Mouse (Mus musculus): ENCODE data around the gene Tmcc2. TPM values are rescaled to one million over a fixed set of nuclear protein-coding genes. Genes with fewer than 3 reads are reported as not detected.

Gene Tmcc2
- total and polyA plus RNA-seq, 3 experiments, result 0.14 to 0.34 TPM; not detected in 1

DNA sequence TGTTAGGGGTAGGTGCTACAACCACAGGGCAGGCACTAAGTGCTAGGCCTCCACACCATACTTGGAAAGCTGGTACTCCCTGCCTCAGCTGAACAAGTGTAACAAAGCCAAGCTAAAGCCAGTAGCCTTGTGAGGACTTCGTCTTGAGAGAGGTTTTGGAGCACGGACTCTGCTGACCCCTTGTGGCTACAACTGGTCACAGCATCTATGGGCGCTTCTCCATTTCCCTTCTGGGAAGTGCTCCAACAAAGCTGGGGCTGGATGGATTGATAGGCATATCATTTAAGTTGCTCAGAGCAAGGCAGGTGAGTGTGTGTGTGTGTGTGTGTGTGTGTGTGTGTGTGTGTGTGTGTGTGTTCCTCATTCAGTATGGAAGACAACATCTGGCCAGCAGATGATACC, 35.2 kb downstream of the Tmcc2 start (continued):
- TF ChIP-seq IRF4 (IDR thresholded peaks at IDR 0.05; ENCODE audit: low read depth, low read length) (peak; percentile 44; the same call in 1 of the 2 replicates), CTCF (conservative IDR thresholded peaks at IDR 0.05 in 1 of 2, IDR thresholded peaks at IDR 0.05 in 1 of 2; ENCODE audit: low read depth in 2 of 2, low read length in 2 of 2) (peak; percentile 94 to 99), PAX5 (IDR thresholded peaks at IDR 0.05; ENCODE audit: low read length) (no peak)

GRCm38 (mm10) chr1:132355162-132355601, 35.9 kb downstream of the Tmcc2 start:
- H3K27ac ChIP-seq (ENCODE audit: insufficient read depth, low read depth), result no peak overlapping the region
- H3K27me3 ChIP-seq (replicated peaks), result no peaks in the 10 kb centered on the region
- dilution Hi-C loops (cut with MboI; ENCODE audit: extremely low pct_ligation_motif_present, extremely low pct_unique_long_range_greater_than_20kb, low sequenced_read_pairs) (no loop called here), in situ Hi-C loops (cut with MboI; ENCODE audit: low pct_ligation_motif_present, low pct_unique_long_range_greater_than_20kb, low sequenced_read_pairs) (no loop called here)
- H3K9ac ChIP-seq (ENCODE audit: insufficient read depth, low read depth), result no peak overlapping the region
- H3K4me2 ChIP-seq (ENCODE audit: insufficient read depth, low read depth, poor library complexity, severe bottlenecking), result no peak overlapping the region
- no peaks in the 10 kb centered on the region for H3K79me2 ChIP-seq (replicated peaks; ENCODE audit: control insufficient read depth, extremely low read depth, insufficient read depth, poor library complexity, severe bottlenecking)
- H3K9me3 ChIP-seq (replicated peaks; ENCODE audit: low read length), result peaks cover 9% of the 10 kb centered on the region
- DNase-seq (ENCODE audit: extremely low read depth), result no peak
- TF ChIP-seq NRF1 (IDR thresholded peaks at IDR 0.05; ENCODE audit: low read depth, low read length), result no peak
- TF ChIP-seq PAX5 (IDR thresholded peaks at IDR 0.05; ENCODE audit: low read length), result no peak
- no peak for TF ChIP-seq KAT2A (IDR thresholded peaks at IDR 0.05; ENCODE audit: insufficient replicate concordance, low read length)
- TF ChIP-seq MYC (IDR thresholded peaks at IDR 0.05; ENCODE audit: low read depth, low read length), result no peak
- no peak for TF ChIP-seq ETS1 (conservative IDR thresholded peaks at IDR 0.05; ENCODE audit: low read depth, low read length)
- no peak for TF ChIP-seq USF2 (conservative IDR thresholded peaks at IDR 0.05; ENCODE audit: low read depth, low read length)
- TF ChIP-seq JUND (conservative IDR thresholded peaks at IDR 0.05; ENCODE audit: low read depth, low read length), result no peak
- no peak for TF ChIP-seq E2F4 (IDR thresholded peaks at IDR 0.05; ENCODE audit: insufficient replicate concordance, low read depth, low read length)
- no peak for TF ChIP-seq SIN3A (IDR thresholded peaks at IDR 0.05; ENCODE audit: low read length)
- TF ChIP-seq EP300 (IDR thresholded peaks at IDR 0.05; ENCODE audit: low read length), result no peak
- TF ChIP-seq POLR2A (IDR thresholded peaks at IDR 0.05; ENCODE audit: low read depth, low read length), result no peak
- no peak for TF ChIP-seq ZNF384 (IDR thresholded peaks at IDR 0.05; ENCODE audit: low read depth, low read length)
- no peak for TF ChIP-seq IRF4 (IDR thresholded peaks at IDR 0.05; ENCODE audit: low read depth, low read length)
- TF ChIP-seq RCOR1 (conservative IDR thresholded peaks at IDR 0.05; ENCODE audit: low read depth, low read length), result no peak
- H3K4me3 ChIP-seq (replicated peaks in 1 of 3; ENCODE audit: low read depth in 2 of 3, low read length in 2 of 3, poor library complexity in 1 of 3), result no peak overlapping the region
- no peaks in the 10 kb centered on the region; a peak in 1 of 4 replicates for H3K4me1 ChIP-seq (ENCODE audit: control insufficient read depth in 1 of 2, insufficient read depth in 2 of 2)
- peaks cover 0 to 23% of the 10 kb centered on the region in 2 experiments for H3K36me3 ChIP-seq (replicated peaks in 1 of 2; ENCODE audit: control insufficient read depth in 1 of 2, insufficient read depth in 1 of 2, low read length in 1 of 2)

- Histone ChIP-seq H3K4me3 (replicated peaks in 1 of 3; ENCODE audit: low read depth in 2 of 3, low read length in 2 of 3, poor library complexity in 1 of 3) (no peak overlapping the region), H3K27me3 (replicated peaks) (no peaks in the 10 kb centered on the region), H3K36me3 (replicated peaks in 1 of 2; ENCODE audit: control insufficient read depth in 1 of 2, insufficient read depth in 1 of 2, low read length in 1 of 2) (peaks cover 0 to 26% of the 10 kb centered on the region in 2 experiments), H3K9me3 (replicated peaks; ENCODE audit: low read length) (peaks cover 12% of the 10 kb centered on the region), H3K27ac (ENCODE audit: insufficient read depth, low read depth) (no peak overlapping the region), H3K9ac (ENCODE audit: insufficient read depth, low read depth) (no peak overlapping the region), H3K4me2 (ENCODE audit: insufficient read depth, low read depth, poor library complexity, severe bottlenecking) (no peak overlapping the region), H3K4me1 (ENCODE audit: control insufficient read depth in 1 of 2, insufficient read depth in 2 of 2) (no peaks in the 10 kb centered on the region; a peak in 1 of 4 replicates), H3K79me2 (replicated peaks; ENCODE audit: control insufficient read depth, extremely low read depth, insufficient read depth, poor library complexity, severe bottlenecking) (no peaks in the 10 kb centered on the region)
- dilution Hi-C loops (cut with MboI; ENCODE audit: extremely low pct_ligation_motif_present, extremely low pct_unique_long_range_greater_than_20kb, low sequenced_read_pairs) (no loop called here), in situ Hi-C loops (cut with MboI; ENCODE audit: low pct_ligation_motif_present, low pct_unique_long_range_greater_than_20kb, low sequenced_read_pairs) (loop anchor here (5.0 kb wide), 1 partner anchor 37 kb away; the partner anchor contains the start of gene Nuak2)
- TF ChIP-seq ETS1 (conservative IDR thresholded peaks at IDR 0.05; ENCODE audit: low read depth, low read length), result no peak
- no peak for DNase-seq (ENCODE audit: extremely low read depth)
These were observed 36.8 kb downstream of the Tmcc2 start for GRCm38 (mm10) chr1:132354234-132354633.

All from CH12.LX (cell line).